Mouse (Mus musculus) hindbrain, postnatal 0 days (tissue): ENCODE results near the gene Smpdl3a. TPM values are rescaled to one million over a fixed set of nuclear protein-coding genes. Genes with fewer than 3 reads are reported as not detected.

Experiments
- ATAC-seq: fragments of 200-750 bp; cut with Nextera tagmentation; 2 replicates; pipeline ENCODE4 v1.8.0; 2017; ENCODE audit warnings: mild to moderate bottlenecking, moderate TSS enrichment, moderate library complexity
- DNase-seq: peaks from one replicate; pipeline ENCODE4 v3.0.0-alpha.2; 2015; ENCODE audit warnings: low spot score
- H3K27ac ChIP-seq: fragments of 300-500 bp; sonication (generic); 2 replicates; pipeline ENCODE4 v1.5.1; 2014; ENCODE audit warnings: mild to moderate bottlenecking
- H3K27me3 ChIP-seq: fragments of 300-500 bp; sonication (generic); 2 replicates; pipeline ENCODE4 v1.6.1; 2014; ENCODE audit warnings: low read length, mixed read lengths; ENCODE audit not compliant: insufficient read depth
- H3K36me3 ChIP-seq: fragments of 300-500 bp; sonication (generic); 2 replicates; pipeline ENCODE4 v1.6.1; 2014; ENCODE audit warnings: low read length, mixed read lengths; ENCODE audit not compliant: insufficient read depth
- H3K4me1 ChIP-seq: fragments of 300-500 bp; sonication (generic); 2 replicates; pipeline ENCODE4 v1.6.1; 2014; ENCODE audit warnings: antibody characterized with exemption, low read length, mixed read lengths; ENCODE audit not compliant: insufficient read depth
- H3K4me2 ChIP-seq: fragments of 300-500 bp; sonication (generic); 2 replicates; pipeline ENCODE4 v1.6.1; 2014; ENCODE audit warnings: low read depth, mild to moderate bottlenecking, low read length, moderate library complexity, mixed read lengths
- H3K4me3 ChIP-seq: fragments of 300-500 bp; sonication (generic); 2 replicates; pipeline ENCODE4 v1.5.1; 2014; ENCODE audit warnings: low read length
- H3K9ac ChIP-seq: fragments of 300-500 bp; sonication (generic); replicated peaks from 2 replicates; pipeline ENCODE4 v1.6.1; 2014; ENCODE audit warnings: mild to moderate bottlenecking, low read length, moderate library complexity, mixed read lengths
- H3K9me3 ChIP-seq: fragments of 300-500 bp; sonication (generic); 2 replicates; pipeline ENCODE4 v1.6.1; 2016; ENCODE audit warnings: low read length, mixed read lengths
- CTCF ChIP-seq: IDR thresholded peaks from 2 replicates; pipeline ENCODE4 v1.5.1; 2016; ENCODE audit warnings: antibody characterized with exemption, control low read depth, low read depth
- WGBS: fragments of 180-500 bp; shearing (Covaris S2); extraction: QIAGEN DNeasy Blood & Tissue Kit; methylation state at CpG from one replicate; pipeline ENCODE4 v1.1.7; 2014; 5-methylcytosine and 5-hydroxymethylcytosine counted together
- polyA plus RNA-seq: library from polyadenylated mRNA; unstranded; fragments of >200 nt; fragmentation: Nextera tagmentation; extraction: Ambion mirVana; gene quantifications from 2 replicates; pipeline ENCODE4 v1.2.1, GENCODE M21; 2015
- total RNA-seq: library from RNA; depleted of rRNA; stranded (reverse); fragments of >200 nt; gene quantifications from 2 replicates; pipeline ENCODE4 v1.2.3, GENCODE M21; 2014

The Smpdl3a gene
- total and polyA plus RNA-seq, 2 experiments from 2014 or later: 40.0 to 45.2 TPM

GRCm38 (mm10) chr10:57763044-57763443, 31.1 kb upstream of the Smpdl3a start:
- ATAC-seq (no peak), DNase-seq (no peak)
- Histone ChIP-seq H3K4me3 (no peak overlapping the region), H3K4me1 (no peaks in the 10 kb centered on the region), H3K9ac (no peak overlapping the region), H3K36me3 (no peaks in the 10 kb centered on the region), H3K4me2 (no peak overlapping the region), H3K27me3 (no peaks in the 10 kb centered on the region), H3K9me3 (no peaks in the 10 kb centered on the region), H3K27ac (no peak overlapping the region)
- no peak for TF ChIP-seq CTCF
- WGBS: 22% methylated on average over 1 of the region's 1 CpGs

GRCm38 (mm10) chr10:57783289-57784130, 10.6 kb upstream of the Smpdl3a start:
- H3K4me3 ChIP-seq: peak overlapping the region; percentile 25
- TF ChIP-seq CTCF: no peak
- WGBS: 11% methylated on average over 13 of the region's 13 CpGs
- peaks cover 4% of the 10 kb centered on the region; the same call in 1 of the 2 replicates for H3K4me1 ChIP-seq
- H3K36me3 ChIP-seq: no peaks in the 10 kb centered on the region
- DNase-seq (peak; percentile 75), ATAC-seq (peak; percentile 68)
- H3K9ac ChIP-seq: peak overlapping the region; percentile 48
- H3K27ac ChIP-seq: peak overlapping the region; percentile 90
- H3K4me2 ChIP-seq: peak overlapping the region; percentile 57
- H3K27me3 ChIP-seq: no peaks in the 10 kb centered on the region
- no peaks in the 10 kb centered on the region for H3K9me3 ChIP-seq

GRCm38 (mm10) chr10:57784131-57784875, 9.8 kb upstream of the Smpdl3a start:
- WGBS: 7% methylated on average over 7 of the region's 7 CpGs
- peaks cover 4% of the 10 kb centered on the region; the same call in 1 of the 2 replicates for H3K4me1 ChIP-seq
- no peak for TF ChIP-seq CTCF
- DNase-seq (peak; percentile 97), ATAC-seq (peak; percentile 95)
- peak overlapping the region; percentile 61; the same call in 1 of the 2 replicates for H3K9ac ChIP-seq
- no peaks in the 10 kb centered on the region for H3K27me3 ChIP-seq
- no peaks in the 10 kb centered on the region for H3K9me3 ChIP-seq
- H3K4me2 ChIP-seq: peak overlapping the region; percentile 57
- peak overlapping the region; percentile 90 for H3K27ac ChIP-seq
- H3K36me3 ChIP-seq: no peaks in the 10 kb centered on the region
- peak overlapping the region; percentile 40 for H3K4me3 ChIP-seq

- Histone ChIP-seq H3K9ac (peak within 1 kb of the TSS; percentile 61), H3K36me3 (no peaks in the 10 kb centered on the region), H3K4me1 (peaks cover 4% of the 10 kb centered on the region; the same call in 1 of the 2 replicates), H3K9me3 (no peaks in the 10 kb centered on the region), H3K4me2 (peak within 1 kb of the TSS; percentile 57), H3K27ac (peak within 1 kb of the TSS; percentile 90), H3K27me3 (no peaks in the 10 kb centered on the region), H3K4me3 (peak within 1 kb of the TSS; percentile 40)
- 5% methylated on average over 7 of the region's 7 CpGs for WGBS
- no peak for ATAC-seq
- no peak for DNase-seq
- TF ChIP-seq CTCF: no peak
Measured at GRCm38 (mm10) chr10:57784876-57785150, 9.3 kb upstream of the Smpdl3a start, which contains the start of gene Fabp7. Gene Fabp7 (plus strand): TSS chr10:57784881.

- Histone ChIP-seq H3K36me3 (no peaks in the 10 kb centered on the region), H3K4me3 (peak overlapping the region; percentile 40), H3K27me3 (no peaks in the 10 kb centered on the region), H3K27ac (peak overlapping the region; percentile 90), H3K4me2 (peak overlapping the region; percentile 57), H3K9ac (peak overlapping the region; percentile 61), H3K9me3 (no peaks in the 10 kb centered on the region), H3K4me1 (peaks cover 4% of the 10 kb centered on the region; the same call in 1 of the 2 replicates)
- ATAC-seq (no peak), DNase-seq (no peak)
- 11% methylated on average over 2 of the region's 2 CpGs for WGBS
- TF ChIP-seq CTCF: no peak
Measured at GRCm38 (mm10) chr10:57785552-57785951, 8.6 kb upstream of the Smpdl3a start.

- Histone ChIP-seq H3K9ac (no peak overlapping the region), H3K4me2 (no peak overlapping the region), H3K4me3 (no peak overlapping the region), H3K36me3 (no peaks in the 10 kb centered on the region), H3K9me3 (no peaks in the 10 kb centered on the region; the same call in 1 of the 2 replicates), H3K27ac (no peak overlapping the region), H3K27me3 (no peaks in the 10 kb centered on the region), H3K4me1 (peaks cover 10% of the 10 kb centered on the region; the same call in 1 of the 2 replicates)
- WGBS: 96% methylated on average over 1 of the region's 1 CpGs
- no peak for TF ChIP-seq CTCF
- no peak for DNase-seq
- no peak for ATAC-seq
Measured at GRCm38 (mm10) chr10:57792957-57793356, 1.2 kb upstream of the Smpdl3a start.
